Mouse (Mus musculus): ENCODE data around the gene Slc16a3. TPM values are rescaled to one million over a fixed set of nuclear protein-coding genes. Genes with fewer than 3 reads are reported as not detected.

Gene Slc16a3
- polyA plus RNA-seq, 1 experiment from 2014 or later, result 4.8 TPM

DNA sequence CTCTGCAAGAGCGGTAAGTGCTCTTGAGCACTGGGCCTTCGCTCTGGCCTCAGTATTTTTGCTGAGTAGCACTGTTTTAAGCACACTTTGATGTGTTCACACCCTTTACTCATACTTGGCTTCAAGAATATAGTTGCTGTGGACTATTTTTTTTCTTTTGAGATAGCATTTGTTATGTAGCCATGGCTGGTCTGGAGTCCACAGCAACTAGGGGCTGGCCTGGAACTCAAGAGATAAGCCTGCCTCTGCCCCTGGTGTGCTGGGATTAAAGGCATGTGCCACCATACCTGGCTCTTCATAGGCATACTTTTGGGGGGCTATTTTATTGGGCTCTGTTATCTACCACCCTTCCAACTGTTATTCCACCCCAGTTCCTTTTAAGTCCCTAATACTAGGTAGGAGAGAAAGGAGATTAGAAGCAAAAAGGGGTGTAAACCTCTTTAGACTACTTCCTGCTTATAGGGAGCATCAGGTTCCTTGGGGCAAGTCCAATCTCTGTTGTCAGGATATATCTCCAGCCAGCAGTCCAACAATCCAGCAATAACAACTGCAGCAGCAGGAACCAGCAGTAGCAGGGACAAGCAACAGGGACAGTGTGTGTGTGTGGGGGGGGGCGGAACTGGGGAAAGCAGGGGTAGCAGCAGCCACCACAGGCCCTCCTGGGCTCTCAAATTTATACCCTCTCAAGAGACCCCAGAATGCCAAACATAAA, 61.9 kb downstream of the Slc16a3 start:
- no peaks in the 10 kb centered on the region for H3K27me3 ChIP-seq (ENCODE audit: control insufficient read depth, insufficient read depth, low read length)
- H3K9ac ChIP-seq (replicated peaks; ENCODE audit: low read length), result no peak overlapping the region
- no peak overlapping the region for H3K4me3 ChIP-seq (replicated peaks; ENCODE audit: low read depth, low read length)
- H3K36me3 ChIP-seq (ENCODE audit: control insufficient read depth, insufficient read depth, low read length), result no peaks in the 10 kb centered on the region
- no peaks in the 10 kb centered on the region for H3K9me3 ChIP-seq (ENCODE audit: control insufficient read depth, low read length)
- no peak for DNase-seq
- 94% methylated on average over 3 of the region's 3 CpGs for WGBS
- no peak overlapping the region for H3K4me2 ChIP-seq (ENCODE audit: low read length)
- H3K27ac ChIP-seq (replicated peaks; ENCODE audit: low read depth, low read length), result no peak overlapping the region
- no peaks in the 10 kb centered on the region for H3K4me1 ChIP-seq (ENCODE audit: control insufficient read depth, insufficient read depth, low read length)
- ATAC-seq (ENCODE audit: low FRiP score, low TSS enrichment), result no peak

Other genes starting within 250 kb of the Slc16a3 start
- 99.1 and 105 TPM in 2 replicates for gene Cenpx, start 234.7 kb upstream of the Slc16a3 start, polyA plus RNA-seq (2014; fragmentation: Nextera tagmentation; extraction: Ambion mirVana)
- 50.4 and 72.1 TPM in 2 replicates for gene Lrrc45, start 234.6 kb upstream of the Slc16a3 start, polyA plus RNA-seq (2014; fragmentation: Nextera tagmentation; extraction: Ambion mirVana)
- 113 and 646 TPM in 2 replicates for gene Rac3, start 227.0 kb upstream of the Slc16a3 start, polyA plus RNA-seq (2014; fragmentation: Nextera tagmentation; extraction: Ambion mirVana)
- 6.0 and 8.6 TPM in 2 replicates for gene Dcxr, start 221.2 kb upstream of the Slc16a3 start, polyA plus RNA-seq (2014; fragmentation: Nextera tagmentation; extraction: Ambion mirVana)
- 0.51 TPM in 1 of 2 replicates, not detected in the other for gene Cbr2, start 216.4 kb upstream of the Slc16a3 start, polyA plus RNA-seq (2014; fragmentation: Nextera tagmentation; extraction: Ambion mirVana)
- 2.0 and 2.2 TPM in 2 replicates for gene Hmga1b, start 185.7 kb upstream of the Slc16a3 start, polyA plus RNA-seq (2014; fragmentation: Nextera tagmentation; extraction: Ambion mirVana)
- gene Rfng, start 164.3 kb upstream of the Slc16a3 start, polyA plus RNA-seq (2014; fragmentation: Nextera tagmentation; extraction: Ambion mirVana), result 83.9 and 102 TPM in 2 replicates
- gene Gps1, start 164.2 kb upstream of the Slc16a3 start, polyA plus RNA-seq (2014; fragmentation: Nextera tagmentation; extraction: Ambion mirVana), result 303 and 316 TPM in 2 replicates
- 39.4 and 48.0 TPM in 2 replicates for gene Dus1l, start 152.1 kb upstream of the Slc16a3 start, polyA plus RNA-seq (2014; fragmentation: Nextera tagmentation; extraction: Ambion mirVana)
- 120 and 124 TPM in 2 replicates for gene Fasn, start 123.9 kb upstream of the Slc16a3 start, polyA plus RNA-seq (2014; fragmentation: Nextera tagmentation; extraction: Ambion mirVana)
- 5.5 and 7.0 TPM in 2 replicates for gene Ccdc57, start 15.6 kb upstream of the Slc16a3 start, polyA plus RNA-seq (2014; fragmentation: Nextera tagmentation; extraction: Ambion mirVana)
- 81.5 and 85.8 TPM in 2 replicates for gene Csnk1d, start 42.9 kb downstream of the Slc16a3 start, polyA plus RNA-seq (2014; fragmentation: Nextera tagmentation; extraction: Ambion mirVana)
- gene Cd7, start 90.9 kb downstream of the Slc16a3 start, polyA plus RNA-seq (2014; fragmentation: Nextera tagmentation; extraction: Ambion mirVana), result not detected in 2 replicates
- not detected in 2 replicates for gene Sectm1b, start 115.1 kb downstream of the Slc16a3 start, polyA plus RNA-seq (2014; fragmentation: Nextera tagmentation; extraction: Ambion mirVana)
- gene Sectm1a, start 132.7 kb downstream of the Slc16a3 start, polyA plus RNA-seq (2014; fragmentation: Nextera tagmentation; extraction: Ambion mirVana), result not detected in 2 replicates
- not detected in 2 replicates for gene Tex19.2, start 170.2 kb downstream of the Slc16a3 start, polyA plus RNA-seq (2014; fragmentation: Nextera tagmentation; extraction: Ambion mirVana)
- not detected in 2 replicates for gene Tex19.1, start 197.7 kb downstream of the Slc16a3 start, polyA plus RNA-seq (2014; fragmentation: Nextera tagmentation; extraction: Ambion mirVana)
- 0.45 and 0.88 TPM in 2 replicates for gene Uts2r, start 211.8 kb downstream of the Slc16a3 start, polyA plus RNA-seq (2014; fragmentation: Nextera tagmentation; extraction: Ambion mirVana)

Measured in midbrain, embryonic 14.5 days (tissue).